Mouse (Mus musculus) liver, embryonic 16.5 days (tissue): ENCODE results near the gene Adal. TPM values are rescaled to one million over a fixed set of nuclear protein-coding genes. Genes with fewer than 3 reads are reported as not detected.

ENCODE experiments used
- ATAC-seq: fragments of 200-750 bp; cut with Nextera tagmentation; 2 replicates; pipeline ENCODE4 v1.8.0; 2017; ENCODE audit warnings: low read depth, mild to moderate bottlenecking, moderate number of reproducible peaks, moderate library complexity
- H3K27ac ChIP-seq: fragments of 300-500 bp; sonication (generic); 2 replicates; pipeline ENCODE4 v1.5.1; 2014; ENCODE audit warnings: mild to moderate bottlenecking, low read length
- H3K27me3 ChIP-seq: fragments of 300-500 bp; sonication (generic); 2 replicates; pipeline ENCODE4 v1.6.1; 2014; ENCODE audit warnings: low read depth, low read length, mixed read lengths; ENCODE audit not compliant: control insufficient read depth, insufficient read depth
- H3K36me3 ChIP-seq: fragments of 300-500 bp; sonication (generic); 2 replicates; pipeline ENCODE4 v1.6.1; 2014; ENCODE audit warnings: mild to moderate bottlenecking; ENCODE audit not compliant: control insufficient read depth, insufficient read depth
- H3K4me1 ChIP-seq: fragments of 300-500 bp; sonication (generic); 2 replicates; pipeline ENCODE4 v1.6.1; 2014; ENCODE audit warnings: low read depth, low read length, mixed read lengths; ENCODE audit not compliant: control insufficient read depth
- H3K4me2 ChIP-seq: fragments of 300-500 bp; sonication (generic); 2 replicates; pipeline ENCODE4 v1.6.1; 2014; ENCODE audit warnings: low read depth, low read length, mixed read lengths
- H3K4me3 ChIP-seq: fragments of 300-500 bp; sonication (generic); 2 replicates; pipeline ENCODE4 v1.5.1; 2014; ENCODE audit warnings: low read depth, mild to moderate bottlenecking, low read length
- H3K9ac ChIP-seq: fragments of 300-500 bp; sonication (generic); 2 replicates; pipeline ENCODE4 v1.6.1; 2014; ENCODE audit warnings: low read depth, low read length
- H3K9me3 ChIP-seq: fragments of 300-500 bp; sonication (generic); replicated peaks from 2 replicates; pipeline ENCODE4 v1.6.1; 2016; ENCODE audit warnings: low read length; ENCODE audit not compliant: control insufficient read depth
- WGBS: fragments of 180-500 bp; shearing (Covaris S2); extraction: QIAGEN DNeasy Blood & Tissue Kit; methylation state at CpG from one replicate; pipeline ENCODE4 v1.1.7; 2014; ENCODE audit not compliant: insufficient replicate concordance; 5-methylcytosine and 5-hydroxymethylcytosine counted together
- polyA plus RNA-seq: library from polyadenylated mRNA; unstranded; fragments of >200 nt; fragmentation: Nextera tagmentation; extraction: Ambion mirVana; gene quantifications from 2 replicates; pipeline ENCODE4 v1.2.1, GENCODE M21; 2015

Gene Adal
- polyA plus RNA-seq, 1 experiment from 2014 or later = 10.2 TPM

DNA sequence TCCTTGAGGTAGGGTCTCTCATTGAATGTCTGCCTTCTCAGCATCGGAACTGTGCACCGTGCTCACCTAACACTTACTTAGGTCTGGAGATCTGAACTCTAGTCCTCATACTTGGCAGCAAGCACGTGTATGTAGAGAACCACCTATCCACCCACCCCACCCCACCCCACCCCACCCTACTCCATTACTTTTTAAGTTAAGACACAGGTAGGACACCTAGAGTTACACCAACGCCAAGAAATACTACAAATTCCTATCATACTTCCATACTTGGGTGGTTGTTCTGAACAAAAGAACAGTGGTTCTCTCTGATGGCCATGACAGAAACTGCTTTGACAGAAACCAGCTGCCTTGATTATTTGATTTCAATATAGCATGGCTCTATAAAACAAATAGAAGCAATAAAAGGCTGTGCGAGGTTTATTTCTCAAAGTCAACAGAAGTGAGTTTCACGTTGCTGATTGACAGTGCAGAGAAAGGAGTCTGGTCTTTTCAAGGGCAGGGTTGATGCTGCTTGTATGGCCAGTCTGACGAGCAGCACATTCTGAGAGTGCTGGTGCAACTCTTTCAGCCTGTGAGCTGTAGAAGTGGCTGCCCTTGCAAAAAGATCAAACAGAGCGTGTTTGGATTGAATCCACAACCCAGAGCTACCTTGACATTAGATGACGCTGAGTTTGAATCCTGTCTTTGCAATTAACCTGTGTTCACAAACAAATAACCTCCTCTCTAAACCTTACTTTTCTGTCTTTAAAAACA lies 11.2 kb upstream of the Adal start:
- no peak overlapping the region for H3K4me2 ChIP-seq
- 59% methylated on average over 9 of the region's 9 CpGs for WGBS
- ATAC-seq = no peak
- H3K9me3 ChIP-seq = no peaks in the 10 kb centered on the region
- H3K9ac ChIP-seq = no peak overlapping the region
- H3K27me3 ChIP-seq = no peaks in the 10 kb centered on the region; the same call in 1 of the 2 replicates
- H3K36me3 ChIP-seq = no peaks in the 10 kb centered on the region
- no peaks in the 10 kb centered on the region for H3K4me1 ChIP-seq
- no peak overlapping the region for H3K27ac ChIP-seq
- no peak overlapping the region for H3K4me3 ChIP-seq

DNA sequence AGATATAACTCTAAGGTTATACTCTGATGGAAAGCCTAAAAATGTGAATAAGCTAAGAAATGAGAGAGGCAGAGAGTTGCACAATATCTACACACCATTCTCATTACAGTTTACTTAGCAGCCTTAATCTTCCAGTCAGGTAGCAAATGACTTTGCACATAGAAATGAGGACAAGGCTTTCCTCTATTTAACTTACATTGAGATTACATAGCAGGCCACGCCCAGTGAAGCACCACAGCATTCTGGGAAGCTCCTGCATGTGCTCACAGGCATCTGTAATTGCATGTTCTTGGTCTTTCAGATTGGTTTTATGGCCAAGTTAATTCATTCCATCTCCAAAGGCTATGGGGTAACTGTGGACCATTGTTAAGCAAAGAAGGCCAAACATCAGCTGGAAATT lies 7.4 kb upstream of the Adal start:
- 50% methylated on average over 1 of the region's 1 CpGs for WGBS
- Histone ChIP-seq H3K4me2 (no peak overlapping the region), H3K9me3 (no peaks in the 10 kb centered on the region), H3K4me1 (peaks cover 3% of the 10 kb centered on the region), H3K4me3 (no peak overlapping the region), H3K27ac (no peak overlapping the region), H3K36me3 (no peaks in the 10 kb centered on the region), H3K27me3 (no peaks in the 10 kb centered on the region; the same call in 1 of the 2 replicates), H3K9ac (no peak overlapping the region)
- no peak for ATAC-seq

- 91% methylated on average over 4 of the region's 4 CpGs for WGBS
- ATAC-seq = no peak
- no peaks in the 10 kb centered on the region for H3K9me3 ChIP-seq
- no peak overlapping the region for H3K4me3 ChIP-seq
- H3K27ac ChIP-seq = no peak overlapping the region
- H3K27me3 ChIP-seq = no peaks in the 10 kb centered on the region
- peaks cover 28% of the 10 kb centered on the region for H3K4me1 ChIP-seq
- H3K36me3 ChIP-seq = peaks cover 4% of the 10 kb centered on the region
- peak overlapping the region; percentile 17 for H3K4me2 ChIP-seq
- H3K9ac ChIP-seq = no peak overlapping the region
Measured at GRCm38 (mm10) chr2:121137371-121137770, 2.9 kb upstream of the Adal start.

- H3K4me3 ChIP-seq = peak overlapping the region; percentile 89
- H3K36me3 ChIP-seq = peaks cover 6% of the 10 kb centered on the region
- H3K9ac ChIP-seq = peak overlapping the region; percentile 93
- no peaks in the 10 kb centered on the region for H3K9me3 ChIP-seq
- H3K4me1 ChIP-seq = peaks cover 28% of the 10 kb centered on the region
- no peak; the same call in 1 of the 2 replicates for ATAC-seq
- 47% methylated on average over 29 of the region's 29 CpGs for WGBS
- peak overlapping the region; percentile 92 for H3K27ac ChIP-seq
- H3K4me2 ChIP-seq = peak overlapping the region; percentile 90
- H3K27me3 ChIP-seq = no peaks in the 10 kb centered on the region
Measured at GRCm38 (mm10) chr2:121139266-121140017, 786 bp upstream of the Adal start.

- no peak for ATAC-seq
- peak overlapping the region; percentile 92 for H3K27ac ChIP-seq
- 66% methylated on average over 16 of the region's 16 CpGs for WGBS
Measured at GRCm38 (mm10) chr2:121141216-121142035, 1.2 kb downstream of the Adal start.

DNA sequence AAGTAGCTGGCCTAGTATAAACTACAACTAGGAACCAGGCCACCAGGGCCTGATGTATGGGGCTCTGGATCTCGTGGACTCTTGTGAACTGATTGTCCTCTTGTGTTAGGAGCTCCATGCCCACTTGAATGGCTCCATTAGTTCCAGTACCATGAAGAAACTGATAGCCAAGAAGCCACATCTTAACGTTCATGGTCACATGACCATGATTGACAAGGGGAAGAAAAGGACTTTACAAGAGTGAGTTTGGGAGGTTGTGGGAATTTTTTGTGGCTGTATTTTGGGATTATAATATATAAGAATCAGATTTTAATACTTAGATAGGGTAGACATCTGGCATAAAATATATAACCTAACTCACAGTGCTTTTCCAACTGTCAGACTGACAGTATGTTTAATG lies 2.2 kb downstream of the Adal start:
- Histone ChIP-seq H3K9ac (no peak overlapping the region), H3K36me3 (peaks cover 10% of the 10 kb centered on the region), H3K27ac (no peak overlapping the region), H3K4me1 (peaks cover 28% of the 10 kb centered on the region), H3K9me3 (no peaks in the 10 kb centered on the region), H3K4me2 (no peak overlapping the region), H3K4me3 (no peak overlapping the region), H3K27me3 (no peaks in the 10 kb centered on the region)
- no peak for ATAC-seq
- WGBS = 54% methylated on average over 2 of the region's 2 CpGs

More at GRCm38 (mm10) chr2:121141216-121142035, 1.2 kb downstream of the Adal start:
- H3K36me3 ChIP-seq = peaks cover 7% of the 10 kb centered on the region
- peaks cover 28% of the 10 kb centered on the region for H3K4me1 ChIP-seq
- H3K4me3 ChIP-seq = peak overlapping the region; percentile 89
- no peaks in the 10 kb centered on the region for H3K27me3 ChIP-seq
- H3K4me2 ChIP-seq = peak overlapping the region; percentile 90
- no peaks in the 10 kb centered on the region for H3K9me3 ChIP-seq
- H3K9ac ChIP-seq = peak overlapping the region; percentile 93

DNA sequence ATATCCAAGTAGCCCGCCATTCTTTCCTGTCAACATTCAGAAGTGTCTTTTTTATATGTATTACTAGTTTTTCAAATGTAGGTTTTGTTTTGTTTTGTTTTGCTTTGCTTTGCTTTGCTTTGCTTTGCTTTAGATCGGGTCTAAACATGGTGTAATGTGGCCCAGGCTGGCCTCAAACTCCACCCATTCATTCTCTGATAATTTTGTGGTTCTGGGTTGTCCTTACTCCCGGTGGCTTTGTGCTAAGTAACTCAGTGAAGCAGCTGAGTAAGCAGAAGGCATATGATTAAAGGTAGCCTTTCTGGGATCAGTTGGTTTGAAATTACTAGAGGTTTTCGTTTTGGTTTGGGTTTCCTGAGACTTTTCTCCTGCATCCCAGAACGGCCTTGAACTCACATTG lies 9.5 kb downstream of the Adal start:
- H3K27me3 ChIP-seq = no peaks in the 10 kb centered on the region
- H3K9ac ChIP-seq = no peak overlapping the region
- no peak for ATAC-seq
- no peak overlapping the region for H3K4me3 ChIP-seq
- no peaks in the 10 kb centered on the region for H3K9me3 ChIP-seq
- H3K4me2 ChIP-seq = no peak overlapping the region
- no peaks in the 10 kb centered on the region for H3K4me1 ChIP-seq
- H3K27ac ChIP-seq = no peak overlapping the region
- peaks cover 15% of the 10 kb centered on the region for H3K36me3 ChIP-seq
- WGBS = 55% methylated on average over 5 of the region's 5 CpGs

GRCm38 (mm10) chr2:121153100-121153499 lies 12.9 kb downstream of the Adal start:
- H3K4me3 ChIP-seq = no peak overlapping the region
- H3K4me1 ChIP-seq = no peaks in the 10 kb centered on the region
- H3K27ac ChIP-seq = no peak overlapping the region
- no peak overlapping the region for H3K9ac ChIP-seq
- H3K4me2 ChIP-seq = no peak overlapping the region
- H3K36me3 ChIP-seq = peaks cover 14% of the 10 kb centered on the region
- H3K9me3 ChIP-seq = no peaks in the 10 kb centered on the region
- WGBS = 77% methylated on average over 3 of the region's 3 CpGs
- no peaks in the 10 kb centered on the region for H3K27me3 ChIP-seq
- ATAC-seq = no peak
